ENCODE assay signal across 8 mouse cellular contexts in genomic region chr15:97787799-97788667, GRCm38 (mm10). TPM values are rescaled to one million over a fixed set of nuclear protein-coding genes. Genes with fewer than 3 reads are reported as not detected.
DNase-seq lines count a peak whose midpoint lies in the region; ATAC-seq and TF ChIP-seq lines count a peak whose summit lies in the region.

No protein-coding gene starts in this region.

- ATAC-seq in forebrain, embryonic 15.5 days (replicated peaks), result no peak
- ATAC-seq in forebrain, embryonic 12.5 days (ENCODE audit: low FRiP score), result no peak
- ATAC-seq in megakaryocyte, adult 5-6 weeks (ENCODE audit: poor library complexity, severe bottlenecking), result no peak
- ATAC-seq in liver, embryonic 14.5 days (ENCODE audit: insufficient read depth), result no peak
- ATAC-seq in intestine, embryonic 15.5 days, result no peak

- H3K27ac ChIP-seq in forebrain, embryonic 15.5 days (replicated peaks), result peak overlapping the region; percentile 47
- H3K27ac ChIP-seq in forebrain, embryonic 12.5 days, result no peak overlapping the region
- 0 out of 2 replicates have a peak overlapping the region, but pooled peaks have one; percentile 32 for H3K27ac ChIP-seq in brown adipose tissue, adult 24 weeks (replicated peaks; ENCODE audit: low read depth, low read length)
- peak overlapping the region; percentile 96 for H3K27ac ChIP-seq in liver, embryonic 14.5 days
- no peak overlapping the region for H3K27ac ChIP-seq in intestine, embryonic 15.5 days

- 61% methylated on average over 19 of the region's 19 CpGs for WGBS in forebrain, embryonic 15.5 days
- 68% methylated on average over 19 of the region's 19 CpGs for WGBS in forebrain, embryonic 12.5 days
- WGBS in liver, embryonic 14.5 days (ENCODE audit: insufficient replicate concordance), result 53% methylated on average over 19 of the region's 19 CpGs
- WGBS in intestine, embryonic 15.5 days, result 69% methylated on average over 19 of the region's 19 CpGs

- peaks cover 3% of the 10 kb centered on the region; the same call in 1 of the 2 replicates for H3K27me3 ChIP-seq in forebrain, embryonic 15.5 days
- peaks cover 3% of the 10 kb centered on the region; the same call in 1 of the 2 replicates for H3K27me3 ChIP-seq in forebrain, embryonic 12.5 days
- no peaks in the 10 kb centered on the region for H3K27me3 ChIP-seq in megakaryocyte, embryonic 14.5 days (replicated peaks)
- no peaks in the 10 kb centered on the region for H3K27me3 ChIP-seq in liver, embryonic 14.5 days (ENCODE audit: control insufficient read depth, insufficient read depth, low read length)
- no peaks in the 10 kb centered on the region for H3K27me3 ChIP-seq in intestine, embryonic 15.5 days (replicated peaks)

- no peak for TF ChIP-seq EP300 in liver, embryonic 14.5 days (IDR thresholded peaks at IDR 0.05; ENCODE audit: low read depth)

- H3K9me3 ChIP-seq in forebrain, embryonic 15.5 days, result no peaks in the 10 kb centered on the region
- H3K9me3 ChIP-seq in forebrain, embryonic 12.5 days, result no peaks in the 10 kb centered on the region
- H3K9me3 ChIP-seq in megakaryocyte, embryonic 14.5 days, result no peaks in the 10 kb centered on the region
- H3K9me3 ChIP-seq in liver, embryonic 14.5 days (ENCODE audit: control insufficient read depth, low read length), result no peaks in the 10 kb centered on the region
- no peaks in the 10 kb centered on the region for H3K9me3 ChIP-seq in intestine, embryonic 15.5 days

- TF ChIP-seq CTCF in liver, embryonic 14.5 days (IDR thresholded peaks at IDR 0.05; ENCODE audit: low read depth), result no peak

- H3K4me1 ChIP-seq in forebrain, embryonic 15.5 days, result peaks cover 19% of the 10 kb centered on the region
- peaks cover 21% of the 10 kb centered on the region for H3K4me1 ChIP-seq in forebrain, embryonic 12.5 days
- peaks cover 76% of the 10 kb centered on the region for H3K4me1 ChIP-seq in megakaryocyte, embryonic 14.5 days
- H3K4me1 ChIP-seq in brown adipose tissue, adult 24 weeks (ENCODE audit: control insufficient read depth, insufficient read depth, insufficient read length, low read length), result peaks cover 41% of the 10 kb centered on the region
- peaks cover 25 to 26% of the 10 kb centered on the region in 2 experiments for H3K4me1 ChIP-seq in liver, embryonic 14.5 days (replicated peaks; ENCODE audit: control insufficient read depth in 2 of 2, insufficient read depth in 2 of 2, low read length in 1 of 2)
- peaks cover 14% of the 10 kb centered on the region for H3K4me1 ChIP-seq in intestine, embryonic 15.5 days (replicated peaks)

- no peak overlapping the region for H3K4me2 ChIP-seq in forebrain, embryonic 15.5 days (replicated peaks)
- H3K4me2 ChIP-seq in forebrain, embryonic 12.5 days, result no peak overlapping the region
- peak overlapping the region; percentile 74 for H3K4me2 ChIP-seq in liver, embryonic 14.5 days (ENCODE audit: low read depth)
- no peak overlapping the region for H3K4me2 ChIP-seq in intestine, embryonic 15.5 days (replicated peaks)

- no peak overlapping the region for H3K4me3 ChIP-seq in forebrain, embryonic 15.5 days
- H3K4me3 ChIP-seq in forebrain, embryonic 12.5 days (replicated peaks), result no peak overlapping the region
- peak overlapping the region; percentile 98 for H3K4me3 ChIP-seq in megakaryocyte, embryonic 14.5 days (replicated peaks)
- no peak overlapping the region for H3K4me3 ChIP-seq in brown adipose tissue, adult 24 weeks (ENCODE audit: insufficient read depth, low read depth, low read length)
- peak overlapping the region in 1 of 2 experiments; percentile 83; a peak in 1 of 4 replicates for H3K4me3 ChIP-seq in liver, embryonic 14.5 days (ENCODE audit: insufficient read depth in 1 of 2, low read depth in 2 of 2, low read length in 2 of 2)
- no peak overlapping the region for H3K4me3 ChIP-seq in intestine, embryonic 15.5 days (replicated peaks)

- H3K36me3 ChIP-seq in forebrain, embryonic 15.5 days, result peaks cover 13% of the 10 kb centered on the region; the same call in 1 of the 2 replicates
- H3K36me3 ChIP-seq in forebrain, embryonic 12.5 days (replicated peaks), result peaks cover 9% of the 10 kb centered on the region
- peaks cover 52% of the 10 kb centered on the region for H3K36me3 ChIP-seq in megakaryocyte, embryonic 14.5 days (replicated peaks; ENCODE audit: low read length)
- H3K36me3 ChIP-seq in liver, embryonic 14.5 days (replicated peaks; ENCODE audit: control insufficient read depth, insufficient read depth, low read depth), result peaks cover 6% of the 10 kb centered on the region; the same call in 1 of the 2 replicates
- H3K36me3 ChIP-seq in intestine, embryonic 15.5 days, result peaks cover 14% of the 10 kb centered on the region; the same call in 1 of the 2 replicates

- H3K9ac ChIP-seq in forebrain, embryonic 15.5 days (replicated peaks), result no peak overlapping the region
- no peak overlapping the region for H3K9ac ChIP-seq in forebrain, embryonic 12.5 days
- H3K9ac ChIP-seq in liver, embryonic 14.5 days (replicated peaks), result peak overlapping the region; percentile 89; the same call in 1 of the 2 replicates
- no peak overlapping the region for H3K9ac ChIP-seq in intestine, embryonic 15.5 days

- no peak for DNase-seq in liver, embryonic 14.5 days (ENCODE audit: low read depth in 3 of 3, low spot score in 3 of 3)
- DNase-seq in ovary, postnatal 10 days (ENCODE audit: low spot score), result no peak

RNA-seq across cellular contexts. Expression of gene Slc48a1, which starts 9.7 kb away (rescaled TPM):
- 64.9 and 66.6 TPM in 2 replicates for polyA plus RNA-seq in forebrain, embryonic 15.5 days (2015; fragmentation: Nextera tagmentation; extraction: Ambion mirVana)
- polyA plus RNA-seq in forebrain, embryonic 12.5 days (2016; fragmentation: Nextera tagmentation; extraction: Ambion mirVana), result 36.6 and 38.1 TPM in 2 replicates
- polyA plus RNA-seq in megakaryocyte, embryonic 14.5 days (2012; ENCODE audit: insufficient read depth, low replicate concordance), result 58.7 and 61.4 TPM in 2 replicates
- total RNA-seq in megakaryocyte, adult 5-6 weeks (2015), result 42.3 and 47.1 TPM in 2 replicates
- 33.1 and 33.5 TPM in 2 replicates for total RNA-seq in megakaryocyte, adult 5-6 weeks (2017)
- 70.5 and 79.9 TPM in 2 replicates for polyA plus RNA-seq in brown adipose tissue, adult 24 weeks (2012; ENCODE audit: insufficient read depth, insufficient read length, missing spikeins)
- polyA plus RNA-seq in liver, embryonic 14.5 days (2012; rRNA removed), result 35.0 and 47.8 TPM in 2 replicates
- 73.9 and 74.7 TPM in 2 replicates for polyA plus RNA-seq in liver, embryonic 14.5 days (2014; fragmentation: Nextera tagmentation; extraction: Ambion mirVana)
- polyA plus RNA-seq in intestine, embryonic 15.5 days (2015; fragmentation: Nextera tagmentation; extraction: Ambion mirVana), result 23.9 and 25.1 TPM in 2 replicates

RNA-seq across cellular contexts. Expression of gene Rapgef3, which starts 20.3 kb away (rescaled TPM):
- polyA plus RNA-seq in forebrain, embryonic 15.5 days (2015; fragmentation: Nextera tagmentation; extraction: Ambion mirVana), result 8.6 and 9.0 TPM in 2 replicates
- 6.2 and 6.3 TPM in 2 replicates for polyA plus RNA-seq in forebrain, embryonic 12.5 days (2016; fragmentation: Nextera tagmentation; extraction: Ambion mirVana)
- polyA plus RNA-seq in megakaryocyte, embryonic 14.5 days (2012; ENCODE audit: insufficient read depth, low replicate concordance), result 2.3 and 4.5 TPM in 2 replicates
- 0.02 TPM in 1 of 2 replicates, not detected in the other for total RNA-seq in megakaryocyte, adult 5-6 weeks (2015)
- total RNA-seq in megakaryocyte, adult 5-6 weeks (2017), result 1.2 and 1.4 TPM in 2 replicates
- 6.1 and 6.6 TPM in 2 replicates for polyA plus RNA-seq in brown adipose tissue, adult 24 weeks (2012; ENCODE audit: insufficient read depth, insufficient read length, missing spikeins)
- 2.2 and 2.3 TPM in 2 replicates for polyA plus RNA-seq in liver, embryonic 14.5 days (2012; rRNA removed)
- polyA plus RNA-seq in liver, embryonic 14.5 days (2014; fragmentation: Nextera tagmentation; extraction: Ambion mirVana), result 0.84 and 0.95 TPM in 2 replicates
- 6.9 and 7.8 TPM in 2 replicates for polyA plus RNA-seq in intestine, embryonic 15.5 days (2015; fragmentation: Nextera tagmentation; extraction: Ambion mirVana)

RNA-seq across cellular contexts. Expression of gene Hdac7, which starts 56.3 kb away (rescaled TPM):
- polyA plus RNA-seq in forebrain, embryonic 15.5 days (2015; fragmentation: Nextera tagmentation; extraction: Ambion mirVana), result 25.9 and 26.6 TPM in 2 replicates
- polyA plus RNA-seq in forebrain, embryonic 12.5 days (2016; fragmentation: Nextera tagmentation; extraction: Ambion mirVana), result 23.7 and 24.1 TPM in 2 replicates
- 26.8 and 31.2 TPM in 2 replicates for polyA plus RNA-seq in megakaryocyte, embryonic 14.5 days (2012; ENCODE audit: insufficient read depth, low replicate concordance)
- 15.6 and 17.2 TPM in 2 replicates for total RNA-seq in megakaryocyte, adult 5-6 weeks (2015)
- total RNA-seq in megakaryocyte, adult 5-6 weeks (2017), result 5.7 and 6.2 TPM in 2 replicates
- polyA plus RNA-seq in brown adipose tissue, adult 24 weeks (2012; ENCODE audit: insufficient read depth, insufficient read length, missing spikeins), result 10.0 and 10.2 TPM in 2 replicates
- 8.6 and 11.3 TPM in 2 replicates for polyA plus RNA-seq in liver, embryonic 14.5 days (2012; rRNA removed)
- polyA plus RNA-seq in liver, embryonic 14.5 days (2014; fragmentation: Nextera tagmentation; extraction: Ambion mirVana), result 4.7 and 6.6 TPM in 2 replicates
- polyA plus RNA-seq in intestine, embryonic 15.5 days (2015; fragmentation: Nextera tagmentation; extraction: Ambion mirVana), result 18.0 and 20.6 TPM in 2 replicates

RNA-seq across cellular contexts. Expression of gene Endou, which starts 56.9 kb away (rescaled TPM):
- polyA plus RNA-seq in forebrain, embryonic 15.5 days (2015; fragmentation: Nextera tagmentation; extraction: Ambion mirVana), result 0.22 TPM in 1 of 2 replicates, not detected in the other
- 0.10 and 0.33 TPM in 2 replicates for polyA plus RNA-seq in forebrain, embryonic 12.5 days (2016; fragmentation: Nextera tagmentation; extraction: Ambion mirVana)
- 0.09 TPM in 1 of 2 replicates, not detected in the other for polyA plus RNA-seq in megakaryocyte, embryonic 14.5 days (2012; ENCODE audit: insufficient read depth, low replicate concordance)
- 0.21 TPM in 1 of 2 replicates, not detected in the other for total RNA-seq in megakaryocyte, adult 5-6 weeks (2015)
- total RNA-seq in megakaryocyte, adult 5-6 weeks (2017), result 0.40 and 0.81 TPM in 2 replicates
- polyA plus RNA-seq in brown adipose tissue, adult 24 weeks (2012; ENCODE audit: insufficient read depth, insufficient read length, missing spikeins), result 0.63 and 2.0 TPM in 2 replicates
- polyA plus RNA-seq in liver, embryonic 14.5 days (2012; rRNA removed), result 0.01 and 0.02 TPM in 2 replicates
- polyA plus RNA-seq in liver, embryonic 14.5 days (2014; fragmentation: Nextera tagmentation; extraction: Ambion mirVana), result not detected in 2 replicates
- polyA plus RNA-seq in intestine, embryonic 15.5 days (2015; fragmentation: Nextera tagmentation; extraction: Ambion mirVana), result 0.09 and 0.21 TPM in 2 replicates

Comparison
In these comparisons a context has a peak if more than half of its experiments do, and no peak if none do; other contexts are left out.
1. H3K27ac ChIP-seq: peak in forebrain, embryonic 15.5 days (single experiment), brown adipose tissue, adult 24 weeks (single experiment) and liver, embryonic 14.5 days (single experiment); none in forebrain, embryonic 12.5 days (single experiment) and intestine, embryonic 15.5 days (single experiment).